Mouse (Mus musculus) kidney, postnatal 25 days (tissue): ENCODE measurements around the gene Agtpbp1.
A peak's percentile ranks its signal among the peaks of the same experiment; 100 is the strongest.
"Not testable (repeated sequence)": the region's sequence is repeated elsewhere in the genome, so short reads cannot be mapped to it uniquely, and the experiment has no call there.

Experiments
- DNase-seq, 2 experiments: peaks; one replicate each; pipeline ENCODE4 v3.0.0; 2021; ENCODE audit warnings: mixed read lengths in 2 of 2

The Agtpbp1 gene

GRCm38 (mm10) chr13:59584947-59585647, at the start of gene Agtpbp1, which contains the start of gene Naa35:
Agtpbp1 (minus strand) TSS chr13:59585227.
Naa35 (plus strand) TSS chr13:59585259.
- peak; percentile 100 for DNase-seq

- no peak for DNase-seq
Measured at GRCm38 (mm10) chr13:59634637-59635036, 49.6 kb upstream of the Agtpbp1 start.

- DNase-seq: no peak
Measured at GRCm38 (mm10) chr13:59626739-59627138, 41.7 kb upstream of the Agtpbp1 start.

GRCm38 (mm10) chr13:59624903-59625302, 39.9 kb upstream of the Agtpbp1 start:
- peak; percentile 35 to 59 for DNase-seq

GRCm38 (mm10) chr13:59624389-59624788, 39.4 kb upstream of the Agtpbp1 start:
- no peak for DNase-seq

GRCm38 (mm10) chr13:59621643-59622489, 36.8 kb upstream of the Agtpbp1 start:
- DNase-seq: no peak

- no peak for DNase-seq
Measured at GRCm38 (mm10) chr13:59618463-59618862, 33.4 kb upstream of the Agtpbp1 start.

- DNase-seq: no peak
Measured at GRCm38 (mm10) chr13:59615554-59615953, 30.5 kb upstream of the Agtpbp1 start.

- no peak for DNase-seq
Measured at GRCm38 (mm10) chr13:59615152-59615551, 30.1 kb upstream of the Agtpbp1 start.

- no peak for DNase-seq
Measured at GRCm38 (mm10) chr13:59613868-59614267, 28.8 kb upstream of the Agtpbp1 start.

- no peak for DNase-seq
Measured at GRCm38 (mm10) chr13:59610437-59610836, 25.4 kb upstream of the Agtpbp1 start.

- no peak for DNase-seq
Measured at GRCm38 (mm10) chr13:59609885-59610284, 24.9 kb upstream of the Agtpbp1 start.

GRCm38 (mm10) chr13:59605221-59605922, 20.3 kb upstream of the Agtpbp1 start:
- no peak for DNase-seq

GRCm38 (mm10) chr13:59604511-59604910, 19.5 kb upstream of the Agtpbp1 start:
- DNase-seq: no peak

GRCm38 (mm10) chr13:59603096-59603495, 18.1 kb upstream of the Agtpbp1 start:
- DNase-seq: no peak

- no peak for DNase-seq
Measured at GRCm38 (mm10) chr13:59592630-59593029, 7.6 kb upstream of the Agtpbp1 start.

- DNase-seq: not testable (repeated sequence)
Measured at GRCm38 (mm10) chr13:59592058-59592457, 7.0 kb upstream of the Agtpbp1 start.

- DNase-seq: no peak
Measured at GRCm38 (mm10) chr13:59590691-59591090, 5.7 kb upstream of the Agtpbp1 start.

- DNase-seq: no peak
Measured at GRCm38 (mm10) chr13:59589672-59590071, 4.6 kb upstream of the Agtpbp1 start.

GRCm38 (mm10) chr13:59587201-59587600, 2.2 kb upstream of the Agtpbp1 start:
- no peak for DNase-seq

GRCm38 (mm10) chr13:59585648-59586005, 600 bp upstream of the Agtpbp1 start:
- DNase-seq: no peak

- peak; percentile 18 to 72 for DNase-seq
Measured at GRCm38 (mm10) chr13:59584481-59584880, 546 bp downstream of the Agtpbp1 start.

GRCm38 (mm10) chr13:59580954-59581353, 4.1 kb downstream of the Agtpbp1 start:
- DNase-seq: no peak
